Mouse (Mus musculus): ENCODE data around the gene Zdhhc19. TPM values are rescaled to one million over a fixed set of nuclear protein-coding genes. Genes with fewer than 3 reads are reported as not detected.
A peak's percentile ranks its signal among the peaks of the same experiment; 100 is the strongest.

Zdhhc19 gene
- polyA plus RNA-seq, 1 experiment from 2014 or later = not detected

DNA sequence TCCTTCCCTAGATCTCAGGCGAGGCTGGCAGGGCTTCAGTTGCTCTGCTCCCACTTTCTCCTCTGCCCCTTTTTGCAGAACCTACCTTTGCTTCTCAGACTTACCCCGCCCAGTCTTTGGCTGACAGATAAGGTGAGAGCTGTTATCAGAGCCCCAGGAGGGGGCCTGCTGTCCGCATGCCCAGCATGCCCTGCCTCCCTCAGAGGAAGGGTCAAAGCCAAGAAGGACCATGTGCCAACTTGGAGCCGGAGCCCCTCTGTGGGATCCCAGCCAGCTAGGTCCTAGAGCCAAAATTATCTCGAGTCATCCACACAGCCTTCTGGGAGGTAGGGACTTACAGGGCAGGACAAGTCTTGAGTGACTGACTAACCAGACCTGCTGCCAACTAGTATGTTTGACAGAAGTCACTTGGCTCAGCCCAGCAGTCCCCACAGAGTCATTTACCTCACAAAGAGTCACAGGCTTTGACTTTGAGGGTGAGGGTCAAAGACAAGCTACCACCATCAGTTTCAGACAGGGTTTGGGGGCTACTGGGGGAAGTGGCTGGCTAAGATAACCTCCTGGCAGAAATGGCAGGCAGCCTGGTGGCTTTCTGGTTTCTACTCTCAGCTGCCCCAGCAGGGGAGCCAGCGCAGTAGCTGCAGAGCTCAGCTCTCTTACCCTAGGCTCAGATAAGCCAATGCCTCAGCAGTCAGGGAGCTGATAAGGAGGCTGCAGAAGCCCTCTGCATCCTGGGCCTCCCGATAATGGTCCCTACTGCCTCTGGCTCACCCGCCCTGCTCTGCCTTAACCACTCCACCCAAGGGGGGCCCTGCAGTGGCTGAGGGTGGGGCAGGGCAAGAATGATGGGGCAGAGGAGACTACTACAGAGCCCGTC is 13.2 kb downstream of the Zdhhc19 start:
- no peaks in the 10 kb centered on the region for H3K9me3 ChIP-seq (replicated peaks; ENCODE audit: control insufficient read depth, low read length)
- DNase-seq (ENCODE audit: low spot score) = peak; percentile 29
- H3K27me3 ChIP-seq (replicated peaks; ENCODE audit: control insufficient read depth, insufficient read depth, low read length) = no peaks in the 10 kb centered on the region
- H3K4me1 ChIP-seq (ENCODE audit: control insufficient read depth, insufficient read depth, low read length) = no peaks in the 10 kb centered on the region
- peak overlapping the region; percentile 27; the same call in 1 of the 2 replicates for H3K27ac ChIP-seq (ENCODE audit: low read depth, low read length)
- H3K36me3 ChIP-seq (ENCODE audit: control insufficient read depth, insufficient read depth, low read length) = no peaks in the 10 kb centered on the region
- H3K9ac ChIP-seq (ENCODE audit: low read length) = no peak overlapping the region
- 55% methylated on average over 9 of the region's 9 CpGs for WGBS
- ATAC-seq = no peak
- no peak overlapping the region for H3K4me2 ChIP-seq (ENCODE audit: low read length)
- no peak overlapping the region for H3K4me3 ChIP-seq (ENCODE audit: low read depth, low read length)

- Histone ChIP-seq H3K27ac (ENCODE audit: low read depth, low read length) (no peak overlapping the region), H3K4me2 (ENCODE audit: low read length) (no peak overlapping the region), H3K4me3 (ENCODE audit: low read depth, low read length) (no peak overlapping the region), H3K4me1 (ENCODE audit: control insufficient read depth, insufficient read depth, low read length) (peaks cover 4% of the 10 kb centered on the region), H3K27me3 (replicated peaks; ENCODE audit: control insufficient read depth, insufficient read depth, low read length) (no peaks in the 10 kb centered on the region), H3K36me3 (ENCODE audit: control insufficient read depth, insufficient read depth, low read length) (no peaks in the 10 kb centered on the region), H3K9ac (ENCODE audit: low read length) (no peak overlapping the region), H3K9me3 (replicated peaks; ENCODE audit: control insufficient read depth, low read length) (no peaks in the 10 kb centered on the region)
- no peak for ATAC-seq
- no peak for DNase-seq (ENCODE audit: low spot score)
- 71% methylated on average over 18 of the region's 18 CpGs for WGBS
Observed at GRCm38 (mm10) chr16:32510399-32511337, 14.6 kb downstream of the Zdhhc19 start.

GRCm38 (mm10) chr16:32511338-32511734 is 15.3 kb downstream of the Zdhhc19 start:
- Histone ChIP-seq H3K27ac (ENCODE audit: low read depth, low read length) (no peak overlapping the region), H3K9me3 (replicated peaks; ENCODE audit: control insufficient read depth, low read length) (no peaks in the 10 kb centered on the region), H3K4me1 (ENCODE audit: control insufficient read depth, insufficient read depth, low read length) (peaks cover 10% of the 10 kb centered on the region), H3K27me3 (replicated peaks; ENCODE audit: control insufficient read depth, insufficient read depth, low read length) (no peaks in the 10 kb centered on the region), H3K36me3 (ENCODE audit: control insufficient read depth, insufficient read depth, low read length) (no peaks in the 10 kb centered on the region), H3K4me3 (ENCODE audit: low read depth, low read length) (no peak overlapping the region), H3K4me2 (ENCODE audit: low read length) (no peak overlapping the region), H3K9ac (ENCODE audit: low read length) (no peak overlapping the region)
- no peak for ATAC-seq
- WGBS = 74% methylated on average over 3 of the region's 3 CpGs
- DNase-seq (ENCODE audit: low spot score) = no peak

DNA sequence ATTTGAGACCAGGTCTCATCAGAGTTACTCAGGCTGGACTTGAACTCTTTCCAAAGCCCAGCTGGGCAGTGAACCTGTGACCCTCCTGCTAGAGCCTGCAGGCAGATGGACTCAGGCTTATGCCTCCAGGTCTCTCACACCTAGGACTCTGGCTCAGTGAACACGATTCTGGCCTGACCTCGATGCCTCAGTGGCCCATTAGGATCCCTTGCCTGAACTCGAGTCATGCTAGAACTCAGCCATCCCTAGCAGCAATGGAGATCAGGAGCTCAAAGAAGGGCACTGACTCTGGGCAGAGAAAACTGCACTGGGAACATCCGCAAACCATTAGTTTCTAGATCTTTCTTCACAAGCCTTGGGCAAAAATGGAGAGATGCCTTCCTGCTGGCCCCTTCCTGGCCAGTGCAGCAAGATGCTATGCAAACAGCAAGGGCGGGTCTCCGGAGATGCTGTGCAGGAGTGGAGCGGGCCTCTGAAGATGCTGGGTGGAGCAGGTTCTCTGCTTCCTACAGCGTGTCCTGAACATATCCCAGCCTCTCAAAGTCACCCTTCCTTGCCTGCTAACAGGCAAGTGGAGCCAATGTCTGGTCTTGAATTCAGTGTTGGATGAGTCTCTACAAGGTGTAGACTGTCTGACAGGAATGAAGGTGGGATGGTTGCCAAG is 15.9 kb downstream of the Zdhhc19 start:
- H3K9me3 ChIP-seq (replicated peaks; ENCODE audit: control insufficient read depth, low read length) = no peaks in the 10 kb centered on the region
- ATAC-seq = no peak

GRCm38 (mm10) chr16:32512921-32513320 is 16.9 kb downstream of the Zdhhc19 start:
- H3K27ac ChIP-seq (ENCODE audit: low read depth, low read length) = no peak overlapping the region
- no peak overlapping the region for H3K9ac ChIP-seq (ENCODE audit: low read length)
- H3K4me2 ChIP-seq (ENCODE audit: low read length) = no peak overlapping the region
- ATAC-seq = no peak
- no peaks in the 10 kb centered on the region for H3K27me3 ChIP-seq (replicated peaks; ENCODE audit: control insufficient read depth, insufficient read depth, low read length)
- 84% methylated on average over 3 of the region's 3 CpGs for WGBS
- H3K4me3 ChIP-seq (ENCODE audit: low read depth, low read length) = no peak overlapping the region
- no peaks in the 10 kb centered on the region for H3K36me3 ChIP-seq (ENCODE audit: control insufficient read depth, insufficient read depth, low read length)
- DNase-seq (ENCODE audit: low spot score) = no peak
- peaks cover 14% of the 10 kb centered on the region for H3K4me1 ChIP-seq (ENCODE audit: control insufficient read depth, insufficient read depth, low read length)
- H3K9me3 ChIP-seq (replicated peaks; ENCODE audit: control insufficient read depth, low read length) = no peaks in the 10 kb centered on the region

More for the DNA sequence above, 15.9 kb downstream of the Zdhhc19 start:
- no peak overlapping the region for H3K4me2 ChIP-seq (ENCODE audit: low read length)
- no peak overlapping the region for H3K9ac ChIP-seq (ENCODE audit: low read length)
- H3K4me1 ChIP-seq (ENCODE audit: control insufficient read depth, insufficient read depth, low read length) = peaks cover 14% of the 10 kb centered on the region
- no peak overlapping the region for H3K27ac ChIP-seq (ENCODE audit: low read depth, low read length)
- WGBS = 87% methylated on average over 8 of the region's 8 CpGs
- DNase-seq (ENCODE audit: low spot score) = no peak
- H3K4me3 ChIP-seq (ENCODE audit: low read depth, low read length) = no peak overlapping the region
- no peaks in the 10 kb centered on the region for H3K27me3 ChIP-seq (replicated peaks; ENCODE audit: control insufficient read depth, insufficient read depth, low read length)
- H3K36me3 ChIP-seq (ENCODE audit: control insufficient read depth, insufficient read depth, low read length) = no peaks in the 10 kb centered on the region

DNA sequence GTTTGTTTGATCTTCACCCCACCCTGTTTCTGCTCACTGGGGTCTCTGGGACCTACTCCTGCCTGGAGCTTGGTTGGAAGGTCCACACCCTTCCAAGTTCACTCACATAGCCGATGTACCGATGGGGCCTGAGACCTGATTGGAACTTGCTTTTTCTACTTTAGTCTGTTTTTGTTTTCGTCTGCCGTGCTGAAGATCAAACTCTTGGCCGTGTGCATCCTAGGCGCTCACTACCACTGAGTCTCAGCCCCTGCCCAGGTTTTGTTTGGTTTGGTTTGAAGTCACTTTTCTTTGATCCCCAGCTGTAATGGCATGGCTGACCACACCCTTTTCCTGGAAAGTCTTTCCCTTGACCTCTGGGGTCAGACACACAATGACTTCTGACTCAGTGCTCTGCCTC is 17.3 kb downstream of the Zdhhc19 start:
- DNase-seq (ENCODE audit: low spot score) (no peak), ATAC-seq (no peak)
- Histone ChIP-seq H3K4me1 (ENCODE audit: control insufficient read depth, insufficient read depth, low read length) (peaks cover 14% of the 10 kb centered on the region), H3K36me3 (ENCODE audit: control insufficient read depth, insufficient read depth, low read length) (no peaks in the 10 kb centered on the region), H3K9ac (ENCODE audit: low read length) (no peak overlapping the region), H3K4me2 (ENCODE audit: low read length) (no peak overlapping the region), H3K4me3 (ENCODE audit: low read depth, low read length) (no peak overlapping the region), H3K27me3 (replicated peaks; ENCODE audit: control insufficient read depth, insufficient read depth, low read length) (no peaks in the 10 kb centered on the region), H3K9me3 (replicated peaks; ENCODE audit: control insufficient read depth, low read length) (no peaks in the 10 kb centered on the region), H3K27ac (ENCODE audit: low read depth, low read length) (no peak overlapping the region)
- 94% methylated on average over 6 of the region's 6 CpGs for WGBS

GRCm38 (mm10) chr16:32513948-32514347 is 17.9 kb downstream of the Zdhhc19 start:
- Histone ChIP-seq H3K9ac (ENCODE audit: low read length) (no peak overlapping the region), H3K27me3 (replicated peaks; ENCODE audit: control insufficient read depth, insufficient read depth, low read length) (no peaks in the 10 kb centered on the region), H3K36me3 (ENCODE audit: control insufficient read depth, insufficient read depth, low read length) (no peaks in the 10 kb centered on the region), H3K4me1 (ENCODE audit: control insufficient read depth, insufficient read depth, low read length) (peaks cover 14% of the 10 kb centered on the region), H3K4me2 (ENCODE audit: low read length) (no peak overlapping the region), H3K27ac (ENCODE audit: low read depth, low read length) (no peak overlapping the region), H3K9me3 (replicated peaks; ENCODE audit: control insufficient read depth, low read length) (no peaks in the 10 kb centered on the region), H3K4me3 (ENCODE audit: low read depth, low read length) (no peak overlapping the region)
- WGBS = 91% methylated on average over 6 of the region's 6 CpGs
- DNase-seq (ENCODE audit: low spot score) (no peak), ATAC-seq (no peak)

- 6% methylated on average over 21 of the region's 21 CpGs for WGBS
- ATAC-seq = peak; percentile 94
- Histone ChIP-seq H3K9me3 (replicated peaks; ENCODE audit: control insufficient read depth, low read length) (no peaks in the 10 kb centered on the region), H3K27ac (ENCODE audit: low read depth, low read length) (peak overlapping the region; percentile 97), H3K27me3 (replicated peaks; ENCODE audit: control insufficient read depth, insufficient read depth, low read length) (no peaks in the 10 kb centered on the region), H3K4me1 (ENCODE audit: control insufficient read depth, insufficient read depth, low read length) (peaks cover 14% of the 10 kb centered on the region), H3K4me3 (ENCODE audit: low read depth, low read length) (0 out of 2 replicates have a peak overlapping the region, but pooled peaks have one; percentile 1), H3K9ac (ENCODE audit: low read length) (peak overlapping the region; percentile 50), H3K36me3 (ENCODE audit: control insufficient read depth, insufficient read depth, low read length) (no peaks in the 10 kb centered on the region), H3K4me2 (ENCODE audit: low read length) (peak overlapping the region; percentile 40)
- peak; percentile 91 for DNase-seq (ENCODE audit: low spot score)
Observed at GRCm38 (mm10) chr16:32516006-32516962, 20.2 kb downstream of the Zdhhc19 start.
